Mouse (Mus musculus): ENCODE results near the gene Insl3. TPM values are rescaled to one million over a fixed set of nuclear protein-coding genes. Genes with fewer than 3 reads are reported as not detected.
A peak's percentile ranks its signal among the peaks of the same experiment; 100 is the strongest.

Insl3 gene
- polyA plus RNA-seq, 1 experiment = 6,097 TPM

DNA sequence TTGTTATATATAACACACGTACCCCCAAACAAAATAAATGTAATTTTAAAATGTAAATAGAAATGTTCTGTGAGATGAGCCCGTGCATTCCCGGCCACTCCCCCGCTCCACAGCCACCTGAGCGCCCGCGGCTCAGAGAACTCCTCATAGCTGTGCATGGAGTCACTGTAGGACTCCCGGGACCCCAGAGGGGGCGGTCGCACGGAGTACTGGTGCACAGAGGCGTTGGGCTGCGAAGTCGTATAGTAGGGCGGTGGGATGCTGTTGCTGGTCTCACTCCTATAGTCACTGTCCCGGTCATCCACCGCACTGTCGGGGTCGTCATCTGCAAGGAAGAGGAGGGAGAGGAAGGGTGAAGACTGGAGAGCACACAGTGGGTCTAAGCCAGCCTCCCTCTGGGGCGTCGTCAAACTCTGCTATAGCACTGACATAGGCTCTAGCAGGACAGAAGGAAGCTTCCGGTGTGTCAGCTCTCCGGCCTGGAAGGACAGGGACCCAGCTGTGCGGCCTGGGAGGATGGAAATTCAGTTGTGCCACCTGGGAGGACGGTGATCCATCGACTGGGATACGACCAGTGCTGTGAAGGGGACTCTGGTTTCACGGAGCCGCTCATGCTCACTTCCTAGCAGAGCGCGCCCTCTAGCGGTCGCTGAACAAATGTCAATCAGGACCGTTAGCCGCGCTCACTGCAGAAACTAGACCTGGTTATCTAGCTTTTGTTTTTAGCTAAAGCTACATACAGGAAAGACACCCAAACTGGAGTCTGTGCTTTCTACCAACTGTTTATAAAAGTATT is 28.5 kb upstream of the Insl3 start:
- Histone ChIP-seq H3K4me3 (ENCODE audit: control insufficient read depth, low read depth, low read length) (peak overlapping the region; percentile 70), H3K27ac (ENCODE audit: control insufficient read depth, insufficient read depth, low read depth, low read length) (no peak overlapping the region), H3K27me3 (ENCODE audit: control insufficient read depth, insufficient read depth, low read length) (no peaks in the 10 kb centered on the region), H3K4me1 (ENCODE audit: control insufficient read depth, insufficient read depth, low read length) (peaks cover 7% of the 10 kb centered on the region), H3K36me3 (ENCODE audit: control insufficient read depth, insufficient read depth, low read length) (no peaks in the 10 kb centered on the region)
- TF ChIP-seq CTCF (IDR thresholded peaks at IDR 0.05; ENCODE audit: control insufficient read depth, insufficient read depth, insufficient replicate concordance, low read depth, low read length) (peak; percentile 96), POLR2A (IDR thresholded peaks at IDR 0.05; ENCODE audit: control insufficient read depth, low read depth, low read length) (no peak)

- Histone ChIP-seq H3K27ac (ENCODE audit: control insufficient read depth, insufficient read depth, low read depth, low read length) (no peak overlapping the region), H3K36me3 (ENCODE audit: control insufficient read depth, insufficient read depth, low read length) (no peaks in the 10 kb centered on the region), H3K4me1 (ENCODE audit: control insufficient read depth, insufficient read depth, low read length) (peaks cover 12% of the 10 kb centered on the region), H3K27me3 (ENCODE audit: control insufficient read depth, insufficient read depth, low read length) (no peaks in the 10 kb centered on the region), H3K4me3 (ENCODE audit: control insufficient read depth, low read depth, low read length) (no peak overlapping the region)
- TF ChIP-seq CTCF (IDR thresholded peaks at IDR 0.05; ENCODE audit: control insufficient read depth, insufficient read depth, insufficient replicate concordance, low read depth, low read length) = no peak
- TF ChIP-seq POLR2A (IDR thresholded peaks at IDR 0.05; ENCODE audit: control insufficient read depth, low read depth, low read length) = no peak
Measured at GRCm38 (mm10) chr8:71665331-71666130, 23.5 kb upstream of the Insl3 start.

DNA sequence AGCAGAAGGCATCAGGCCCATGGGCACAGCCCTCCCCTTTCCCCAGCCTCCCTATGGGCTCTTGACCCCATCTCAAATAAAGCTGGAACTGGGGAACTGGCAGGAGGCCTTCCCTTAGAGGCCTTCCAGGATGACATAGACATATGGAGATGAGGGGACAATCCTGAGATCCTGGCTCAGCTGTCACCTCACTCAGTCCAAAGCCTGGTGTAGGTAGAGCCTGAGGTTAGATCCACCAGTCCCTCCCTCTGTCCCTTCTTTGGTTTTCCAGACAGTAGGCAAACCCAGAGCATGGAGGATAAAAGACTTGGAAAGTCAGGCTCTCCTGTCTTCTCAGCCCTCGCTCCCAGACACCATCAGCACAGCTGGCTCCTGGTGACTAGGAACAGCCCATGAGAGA is 22.2 kb upstream of the Insl3 start:
- Histone ChIP-seq H3K4me3 (ENCODE audit: control insufficient read depth, low read depth, low read length) (no peak overlapping the region), H3K27me3 (ENCODE audit: control insufficient read depth, insufficient read depth, low read length) (no peaks in the 10 kb centered on the region), H3K4me1 (ENCODE audit: control insufficient read depth, insufficient read depth, low read length) (peaks cover 18% of the 10 kb centered on the region), H3K36me3 (ENCODE audit: control insufficient read depth, insufficient read depth, low read length) (no peaks in the 10 kb centered on the region), H3K27ac (ENCODE audit: control insufficient read depth, insufficient read depth, low read depth, low read length) (no peak overlapping the region)
- TF ChIP-seq POLR2A (IDR thresholded peaks at IDR 0.05; ENCODE audit: control insufficient read depth, low read depth, low read length) (no peak), CTCF (IDR thresholded peaks at IDR 0.05; ENCODE audit: control insufficient read depth, insufficient read depth, insufficient replicate concordance, low read depth, low read length) (no peak)

- H3K36me3 ChIP-seq (ENCODE audit: control insufficient read depth, insufficient read depth, low read length) = no peaks in the 10 kb centered on the region
- no peak for TF ChIP-seq CTCF (IDR thresholded peaks at IDR 0.05; ENCODE audit: control insufficient read depth, insufficient read depth, insufficient replicate concordance, low read depth, low read length)
- TF ChIP-seq POLR2A (IDR thresholded peaks at IDR 0.05; ENCODE audit: control insufficient read depth, low read depth, low read length) = no peak
- H3K27me3 ChIP-seq (ENCODE audit: control insufficient read depth, insufficient read depth, low read length) = no peaks in the 10 kb centered on the region
- peaks cover 18% of the 10 kb centered on the region for H3K4me1 ChIP-seq (ENCODE audit: control insufficient read depth, insufficient read depth, low read length)
- H3K4me3 ChIP-seq (ENCODE audit: control insufficient read depth, low read depth, low read length) = no peak overlapping the region
- no peak overlapping the region for H3K27ac ChIP-seq (ENCODE audit: control insufficient read depth, insufficient read depth, low read depth, low read length)
Measured at GRCm38 (mm10) chr8:71667256-71667655, 21.8 kb upstream of the Insl3 start.

- Histone ChIP-seq H3K4me3 (ENCODE audit: control insufficient read depth, low read depth, low read length) (no peak overlapping the region), H3K27ac (ENCODE audit: control insufficient read depth, insufficient read depth, low read depth, low read length) (no peak overlapping the region), H3K4me1 (ENCODE audit: control insufficient read depth, insufficient read depth, low read length) (peaks cover 18% of the 10 kb centered on the region), H3K27me3 (ENCODE audit: control insufficient read depth, insufficient read depth, low read length) (no peaks in the 10 kb centered on the region), H3K36me3 (ENCODE audit: control insufficient read depth, insufficient read depth, low read length) (no peaks in the 10 kb centered on the region)
- TF ChIP-seq POLR2A (IDR thresholded peaks at IDR 0.05; ENCODE audit: control insufficient read depth, low read depth, low read length) (no peak), CTCF (IDR thresholded peaks at IDR 0.05; ENCODE audit: control insufficient read depth, insufficient read depth, insufficient replicate concordance, low read depth, low read length) (no peak)
Measured at GRCm38 (mm10) chr8:71668220-71668975, 20.6 kb upstream of the Insl3 start.

DNA sequence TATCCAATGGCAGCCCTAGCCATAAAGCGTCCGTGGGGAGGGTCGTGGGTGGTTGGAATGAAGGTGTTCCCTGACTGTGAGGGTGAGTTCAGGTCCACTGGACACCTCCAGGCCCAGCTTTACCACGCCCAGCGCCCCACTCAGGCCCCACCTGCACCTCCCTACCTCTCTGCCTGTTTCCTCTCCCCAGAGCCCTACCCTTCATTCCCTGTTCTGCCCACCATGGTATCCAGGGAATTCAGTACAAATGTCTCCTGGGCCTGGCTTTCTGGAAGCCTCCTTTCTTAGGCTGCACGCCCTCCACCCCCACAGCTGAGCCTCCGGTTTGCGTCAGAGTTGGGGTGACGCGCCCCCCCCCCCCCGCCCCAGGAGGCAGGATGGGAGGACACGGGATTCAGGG is 18.8 kb upstream of the Insl3 start:
- Histone ChIP-seq H3K36me3 (ENCODE audit: control insufficient read depth, insufficient read depth, low read length) (no peaks in the 10 kb centered on the region), H3K27me3 (ENCODE audit: control insufficient read depth, insufficient read depth, low read length) (no peaks in the 10 kb centered on the region), H3K4me3 (ENCODE audit: control insufficient read depth, low read depth, low read length) (no peak overlapping the region), H3K27ac (ENCODE audit: control insufficient read depth, insufficient read depth, low read depth, low read length) (no peak overlapping the region), H3K4me1 (ENCODE audit: control insufficient read depth, insufficient read depth, low read length) (peaks cover 18% of the 10 kb centered on the region)
- TF ChIP-seq POLR2A (IDR thresholded peaks at IDR 0.05; ENCODE audit: control insufficient read depth, low read depth, low read length) (no peak), CTCF (IDR thresholded peaks at IDR 0.05; ENCODE audit: control insufficient read depth, insufficient read depth, insufficient replicate concordance, low read depth, low read length) (no peak)

Data from testis, adult 2 months (tissue).